Mouse (Mus musculus) lung, adult 2 months (tissue): ENCODE data around the gene Rragc.

Experiments
- CTCF ChIP-seq: fragments of 200-500 bp; IDR thresholded peaks from 2 replicates; pipeline ENCODE4 v1.5.1; 2011; ENCODE audit warnings: mild to moderate bottlenecking, low read length, control low read depth; ENCODE audit not compliant: insufficient read depth
- POLR2A ChIP-seq: fragments of 200-500 bp; IDR thresholded peaks from 2 replicates; pipeline ENCODE4 v1.6.1; 2011; ENCODE audit warnings: low read depth, mild to moderate bottlenecking, control low read depth, low read length, borderline replicate concordance; ENCODE audit errors: extremely low read depth

GRCm38 (mm10) chr4:123949649-123950048, 32.4 kb downstream of the Rragc start:
- TF ChIP-seq CTCF (no peak), POLR2A (no peak)
